Mouse (Mus musculus) small intestine, adult 2 months (tissue): Measurements from ENCODE around the gene 1700001J03Rik.

Experiments
- CTCF ChIP-seq: fragments of 200-500 bp; IDR thresholded peaks from 2 replicates; pipeline ENCODE4 v1.5.1; 2012; ENCODE audit warnings: low read depth, mild to moderate bottlenecking, control low read depth, inconsistent platforms, low read length, moderate library complexity, mixed read lengths; ENCODE audit not compliant: insufficient replicate concordance, insufficient read length; ENCODE audit errors: extremely low read depth
- POLR2A ChIP-seq: fragments of 200-500 bp; IDR thresholded peaks from 2 replicates; pipeline ENCODE4 v1.6.1; 2012; ENCODE audit warnings: low read depth, mild to moderate bottlenecking, control low read depth, inconsistent platforms, low read length, moderate library complexity

DNA sequence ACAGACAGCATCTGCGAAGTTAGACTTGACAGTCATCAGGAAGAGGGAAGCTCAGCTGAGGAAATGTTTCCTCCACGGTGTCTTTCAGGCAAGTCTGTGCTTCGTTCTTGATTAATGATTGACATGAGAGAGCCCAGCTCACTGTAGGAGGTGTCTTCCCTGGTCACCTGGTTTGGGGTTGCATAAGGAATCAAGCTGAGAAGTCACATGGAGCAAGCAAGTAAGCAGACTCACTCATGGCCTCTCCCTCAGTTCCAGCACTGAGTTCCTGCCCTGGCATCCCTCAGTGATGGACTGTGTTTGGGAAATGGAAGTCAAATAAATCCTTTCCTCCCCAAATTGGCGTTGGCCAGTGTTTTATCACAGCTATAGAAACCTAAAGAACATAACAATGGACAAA, 5.0 kb upstream of the 1700001J03Rik start:
- TF ChIP-seq POLR2A (no peak), CTCF (no peak)
